Mouse (Mus musculus) CH12.LX (cell line): ENCODE results near the gene Sh3bp5.

ENCODE experiments used
- CTCF ChIP-seq, 2 experiments: IDR thresholded peaks in 1 of 2; conservative IDR thresholded peaks in 1 of 2; 2 replicates each; pipeline ENCODE4 v1.5.1; 2011 to 2012; ENCODE audit warnings: low read depth in 2 of 2, low read length in 2 of 2, improper control_type of control experiment in 1 of 2, inconsistent platforms in 1 of 2, mild to moderate bottlenecking in 1 of 2, moderate library complexity in 1 of 2
- E2F4 ChIP-seq: IDR thresholded peaks from 2 replicates; pipeline ENCODE4 v1.6.1; 2011; ENCODE audit warnings: low read depth, low read length, improper control_type of control experiment; ENCODE audit not compliant: insufficient replicate concordance
- EP300 ChIP-seq: IDR thresholded peaks from 2 replicates; pipeline ENCODE4 v1.6.1; 2011; ENCODE audit warnings: low read length, improper control_type of control experiment
- JUN ChIP-seq: IDR thresholded peaks from 2 replicates; pipeline ENCODE4 v1.6.1; 2011; ENCODE audit warnings: low read depth, mild to moderate bottlenecking, low read length, improper control_type of control experiment, moderate library complexity; ENCODE audit not compliant: insufficient read depth
- MEF2A ChIP-seq: IDR thresholded peaks from 2 replicates; pipeline ENCODE4 v1.6.1; 2014; ENCODE audit warnings: low read depth, mild to moderate bottlenecking, inconsistent platforms, low read length, improper control_type of control experiment, borderline replicate concordance
- NRF1 ChIP-seq: IDR thresholded peaks from 2 replicates; pipeline ENCODE4 v1.6.1; 2014; ENCODE audit warnings: low read depth, mild to moderate bottlenecking, inconsistent platforms, low read length, improper control_type of control experiment, moderate library complexity
- POLR2A ChIP-seq: IDR thresholded peaks from 2 replicates; pipeline ENCODE4 v1.6.1; 2011; ENCODE audit warnings: low read depth, mild to moderate bottlenecking, improper control_type of control experiment, low read length
- RAD21 ChIP-seq: IDR thresholded peaks from 2 replicates; pipeline ENCODE4 v1.6.1; 2011; ENCODE audit warnings: low read depth, mild to moderate bottlenecking, low read length, improper control_type of control experiment, moderate library complexity
- SIN3A ChIP-seq: IDR thresholded peaks from 2 replicates; pipeline ENCODE4 v1.6.1; 2012; ENCODE audit warnings: low read length, improper control_type of control experiment, inconsistent platforms
- TBP ChIP-seq: conservative IDR thresholded peaks from 2 replicates; pipeline ENCODE4 v1.6.1; 2011; ENCODE audit warnings: low read depth, low read length, improper control_type of control experiment
- UBTF ChIP-seq: IDR thresholded peaks from 2 replicates; pipeline ENCODE4 v1.6.1; 2012; ENCODE audit warnings: low read depth, mild to moderate bottlenecking, inconsistent platforms, low read length, improper control_type of control experiment, moderate library complexity
- ZC3H11A ChIP-seq: IDR thresholded peaks from 2 replicates; pipeline ENCODE4 v1.6.1; 2012; ENCODE audit warnings: low read depth, mild to moderate bottlenecking, inconsistent platforms, low read length, improper control_type of control experiment
- ZKSCAN1 ChIP-seq: IDR thresholded peaks from 2 replicates; pipeline ENCODE4 v1.6.1; 2012; ENCODE audit warnings: low read depth, inconsistent platforms, low read length, improper control_type of control experiment, borderline replicate concordance
- ZMIZ1 ChIP-seq: IDR thresholded peaks from 2 replicates; pipeline ENCODE4 v1.6.1; 2012; ENCODE audit warnings: low read depth, mild to moderate bottlenecking, inconsistent platforms, low read length, improper control_type of control experiment

- TF ChIP-seq RAD21 (peak; percentile 86), JUN (no peak), ZKSCAN1 (no peak), EP300 (no peak), E2F4 (no peak), TBP (no peak), MEF2A (no peak), CTCF (conservative IDR thresholded peaks at IDR 0.05 in 1 of 2, IDR thresholded peaks at IDR 0.05 in 1 of 2; ENCODE audit: low read depth in 2 of 2, low read length in 2 of 2) (peak; percentile 29 to 88; a peak in 3 of 4 replicates), ZC3H11A (peak; percentile 72), POLR2A (no peak), ZMIZ1 (no peak), NRF1 (no peak), UBTF (no peak), SIN3A (no peak)
Observed at GRCm38 (mm10) chr14:31365350-31365749, 70.5 kb downstream of the Sh3bp5 start.
